Mouse (Mus musculus) heart, embryonic 12.5 days (tissue): ENCODE data around the gene Mapkbp1. TPM values are rescaled to one million over a fixed set of nuclear protein-coding genes. Genes with fewer than 3 reads are reported as not detected.
A peak's percentile ranks its signal among the peaks of the same experiment; 100 is the strongest.

Source experiments
- ATAC-seq: fragments of 200-750 bp; cut with Nextera tagmentation; 2 replicates; pipeline ENCODE4 v1.8.0; 2017; ENCODE audit warnings: moderate TSS enrichment, moderate library complexity; ENCODE audit not compliant: insufficient number of reproducible peaks, low FRiP score
- H3K27ac ChIP-seq: fragments of 300-500 bp; sonication (generic); 2 replicates; pipeline ENCODE4 v1.5.1; 2016; ENCODE audit warnings: mild to moderate bottlenecking, moderate library complexity; ENCODE audit not compliant: poor library complexity, severe bottlenecking
- H3K27me3 ChIP-seq: fragments of 300-500 bp; sonication (generic); replicated peaks from 2 replicates; pipeline ENCODE4 v1.6.1; 2016; ENCODE audit warnings: mild to moderate bottlenecking, moderate library complexity
- H3K36me3 ChIP-seq: fragments of 300-500 bp; sonication (generic); 2 replicates; pipeline ENCODE4 v1.6.1; 2016; ENCODE audit warnings: mild to moderate bottlenecking, moderate library complexity
- H3K4me1 ChIP-seq: fragments of 300-500 bp; sonication (generic); replicated peaks from 2 replicates; pipeline ENCODE4 v1.6.1; 2016; ENCODE audit warnings: mild to moderate bottlenecking
- H3K4me2 ChIP-seq: fragments of 300-500 bp; sonication (generic); 2 replicates; pipeline ENCODE4 v1.6.1; 2016; ENCODE audit warnings: mild to moderate bottlenecking, moderate library complexity
- H3K4me3 ChIP-seq: fragments of 300-500 bp; sonication (generic); 2 replicates; pipeline ENCODE4 v1.5.1; 2016; ENCODE audit warnings: mild to moderate bottlenecking
- H3K9ac ChIP-seq: fragments of 300-500 bp; sonication (generic); 2 replicates; pipeline ENCODE4 v1.6.1; 2016; ENCODE audit warnings: mild to moderate bottlenecking, moderate library complexity
- H3K9me3 ChIP-seq: fragments of 300-500 bp; sonication (generic); replicated peaks from 2 replicates; pipeline ENCODE4 v1.6.1; 2016; ENCODE audit warnings: mild to moderate bottlenecking, moderate library complexity
- WGBS: fragments of 180-500 bp; shearing (Covaris S2); methylation state at CpG from one replicate; pipeline ENCODE4 v1.1.7; 2016; 5-methylcytosine and 5-hydroxymethylcytosine counted together
- polyA plus RNA-seq: library from polyadenylated mRNA; unstranded; fragments of >200 nt; fragmentation: Nextera tagmentation; extraction: Ambion mirVana; gene quantifications from 2 replicates; pipeline ENCODE4 v1.2.1, GENCODE M21; 2016

The Mapkbp1 gene
- 3.3 and 3.8 TPM in 2 replicates for polyA plus RNA-seq

- H3K36me3 ChIP-seq: peaks cover 7% of the 10 kb centered on the region; the same call in 1 of the 2 replicates
- peaks cover 22% of the 10 kb centered on the region for H3K4me1 ChIP-seq
- peak within 1 kb of the TSS; percentile 93 for H3K4me3 ChIP-seq
- H3K27me3 ChIP-seq: no peaks in the 10 kb centered on the region
- peak within 1 kb of the TSS; percentile 91 for H3K9ac ChIP-seq
- WGBS: under 1% methylated on average over 19 of the region's 19 CpGs
- H3K27ac ChIP-seq: 0 out of 2 replicates have a peak within 1 kb of the TSS, but pooled peaks have one; percentile 49
- H3K9me3 ChIP-seq: no peaks in the 10 kb centered on the region
- ATAC-seq: peak; percentile 73
- peak within 1 kb of the TSS; percentile 87 for H3K4me2 ChIP-seq
These were observed at the start of gene Mapkbp1 for GRCm38 (mm10) chr2:119972537-119972879. TSS of gene Mapkbp1 (plus strand) at chr2:119972699.

DNA sequence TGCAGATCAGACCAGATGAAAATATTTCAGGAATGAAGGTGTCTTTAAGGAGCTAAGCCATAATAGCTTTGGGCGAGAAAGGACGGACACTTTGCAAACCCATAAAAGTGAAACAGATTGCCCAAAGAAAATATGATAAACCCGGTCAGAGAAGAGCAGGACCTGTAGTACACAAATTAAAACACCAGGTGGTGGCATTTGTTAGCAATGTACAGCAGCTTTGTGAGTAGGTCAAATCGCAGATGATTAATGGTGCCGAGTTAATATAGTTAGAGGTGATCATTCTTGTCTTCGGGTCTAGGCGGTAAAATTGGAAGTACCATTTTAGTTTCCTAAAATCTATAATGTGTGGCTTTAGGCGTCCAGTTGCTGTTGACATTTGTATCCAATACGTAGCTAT is 1.9 kb upstream of the Mapkbp1 start:
- Histone ChIP-seq H3K9me3 (no peaks in the 10 kb centered on the region), H3K4me1 (peaks cover 18% of the 10 kb centered on the region), H3K9ac (no peak overlapping the region), H3K27me3 (no peaks in the 10 kb centered on the region), H3K27ac (no peak overlapping the region), H3K36me3 (peaks cover 13% of the 10 kb centered on the region), H3K4me2 (no peak overlapping the region), H3K4me3 (no peak overlapping the region)
- no peak for ATAC-seq
- 46% methylated on average over 9 of the region's 9 CpGs for WGBS

DNA sequence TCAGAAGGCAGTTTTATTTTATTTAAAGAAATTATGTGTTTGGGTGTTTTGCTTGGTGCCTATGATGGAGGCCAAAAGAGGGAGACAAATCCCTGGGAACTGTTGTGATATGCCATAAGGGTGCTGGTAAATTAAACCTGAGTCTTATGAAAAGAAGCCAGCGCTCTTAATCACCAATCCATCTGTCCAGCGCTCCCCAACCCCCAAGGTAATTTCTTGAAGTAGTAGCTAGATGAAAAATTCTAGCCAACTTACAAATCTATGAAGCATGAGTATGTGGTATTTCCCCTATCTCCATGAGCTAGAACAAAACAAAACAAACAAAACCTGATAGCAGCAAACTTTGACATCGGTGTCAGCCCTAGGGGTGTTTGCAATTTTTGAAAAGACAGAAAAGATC is 1.2 kb upstream of the Mapkbp1 start:
- 75% methylated on average over 3 of the region's 3 CpGs for WGBS
- no peak for ATAC-seq
- no peak overlapping the region for H3K27ac ChIP-seq

DNA sequence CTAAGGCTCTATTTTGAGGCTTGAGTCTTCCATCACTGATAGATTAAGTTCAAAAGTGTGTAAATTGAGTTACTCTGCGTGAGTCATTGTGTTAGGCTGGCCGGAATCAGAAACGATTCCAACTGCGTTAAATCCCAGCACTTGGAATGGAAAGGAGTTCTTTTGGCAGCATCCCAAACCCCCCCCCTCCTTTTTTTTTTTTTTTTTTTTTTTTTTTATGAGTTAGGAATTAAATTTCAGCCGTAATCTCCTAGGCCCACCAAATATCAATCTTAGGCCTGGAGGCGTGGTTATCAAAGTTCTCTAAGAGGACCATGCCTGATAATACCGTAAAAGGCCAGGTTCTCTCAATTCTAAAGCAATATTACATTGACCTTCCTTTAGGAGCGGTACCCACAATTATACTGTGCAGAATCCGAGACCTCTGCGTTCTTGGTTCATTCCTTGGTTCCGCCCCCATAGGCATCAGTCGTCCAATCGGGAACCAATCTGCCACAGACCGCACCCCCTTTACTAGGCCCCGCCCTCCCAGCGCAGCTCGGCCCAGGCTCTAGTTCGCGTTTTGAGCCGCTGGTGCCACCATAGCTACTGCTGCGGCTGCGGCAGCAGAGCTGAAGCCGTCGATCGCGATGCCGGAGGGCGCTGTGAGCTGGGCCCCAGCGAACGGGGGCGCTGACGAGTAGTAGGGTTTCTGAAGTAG is 512 bp upstream of the Mapkbp1 start:
- peak overlapping the region; percentile 87 for H3K4me2 ChIP-seq
- H3K9ac ChIP-seq: peak overlapping the region; percentile 91
- WGBS: 3% methylated on average over 32 of the region's 32 CpGs
- peaks cover 22% of the 10 kb centered on the region for H3K4me1 ChIP-seq
- no peaks in the 10 kb centered on the region for H3K9me3 ChIP-seq
- peak; percentile 99 for ATAC-seq
- H3K36me3 ChIP-seq: peaks cover 7% of the 10 kb centered on the region; the same call in 1 of the 2 replicates
- H3K4me3 ChIP-seq: peak overlapping the region; percentile 93
- 0 out of 2 replicates have a peak overlapping the region, but pooled peaks have one; percentile 49 for H3K27ac ChIP-seq
- H3K27me3 ChIP-seq: no peaks in the 10 kb centered on the region

More for the DNA sequence above, 1.2 kb upstream of the Mapkbp1 start:
- H3K4me2 ChIP-seq: no peak overlapping the region
- H3K4me1 ChIP-seq: peaks cover 18% of the 10 kb centered on the region
- H3K9ac ChIP-seq: no peak overlapping the region
- peaks cover 12% of the 10 kb centered on the region for H3K36me3 ChIP-seq
- no peaks in the 10 kb centered on the region for H3K9me3 ChIP-seq
- no peak overlapping the region for H3K4me3 ChIP-seq
- no peaks in the 10 kb centered on the region for H3K27me3 ChIP-seq

DNA sequence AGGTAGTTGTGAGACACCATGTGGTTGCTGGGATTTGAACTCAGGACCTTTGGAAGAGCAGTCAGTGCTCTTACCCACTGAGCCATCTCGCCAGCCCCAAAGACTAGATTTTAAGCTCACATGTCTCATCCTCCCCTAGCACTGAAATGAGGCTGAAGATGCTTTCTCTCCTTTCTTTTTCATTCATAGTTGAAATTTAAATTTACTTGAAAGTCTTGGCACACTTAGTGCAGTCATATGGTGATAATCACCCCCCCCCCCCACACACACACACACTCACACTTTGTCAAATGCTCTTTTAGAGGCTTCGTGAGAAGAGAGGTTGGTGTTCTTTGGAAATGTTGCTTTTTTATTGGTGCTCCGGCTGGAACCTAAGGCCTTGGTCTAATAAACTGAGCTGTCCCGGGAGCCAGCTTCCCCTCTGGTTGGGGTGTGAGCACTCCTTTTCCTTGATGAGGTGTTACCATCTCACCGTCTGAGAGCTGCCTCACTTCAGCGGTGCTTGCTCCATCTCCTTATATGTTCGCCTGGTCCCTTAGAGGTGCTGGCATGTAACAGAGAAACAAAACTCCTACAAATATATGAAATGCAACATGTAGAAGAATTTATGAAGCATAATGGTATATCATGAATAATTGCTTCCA is 8.0 kb downstream of the Mapkbp1 start:
- no peak overlapping the region for H3K4me3 ChIP-seq
- WGBS: 85% methylated on average over 7 of the region's 7 CpGs
- peaks cover 19% of the 10 kb centered on the region for H3K4me1 ChIP-seq
- H3K9me3 ChIP-seq: no peaks in the 10 kb centered on the region
- no peak for ATAC-seq
- H3K4me2 ChIP-seq: no peak overlapping the region
- no peaks in the 10 kb centered on the region for H3K27me3 ChIP-seq
- no peak overlapping the region for H3K27ac ChIP-seq
- peaks cover 14% of the 10 kb centered on the region; the same call in 1 of the 2 replicates for H3K36me3 ChIP-seq
- H3K9ac ChIP-seq: no peak overlapping the region

DNA sequence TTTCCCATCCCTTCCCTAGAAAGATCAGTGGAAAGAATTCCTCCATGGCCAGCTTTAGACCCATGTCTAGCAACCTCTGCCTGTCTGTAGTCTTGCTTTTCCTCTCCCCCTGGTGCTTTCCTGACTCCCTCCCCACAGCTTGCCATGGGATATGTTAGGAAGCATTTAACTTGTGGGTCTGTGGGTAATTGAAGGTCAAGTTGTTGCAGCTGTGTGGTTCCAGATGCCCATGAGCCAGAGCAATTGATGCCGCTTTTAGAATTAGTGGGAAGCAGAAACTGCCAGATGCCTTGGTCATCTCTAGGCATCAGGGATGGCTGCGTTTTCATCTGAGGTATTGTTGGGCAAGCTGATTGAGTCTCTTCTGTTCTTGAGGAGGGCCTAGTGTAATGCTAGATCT is 9.1 kb downstream of the Mapkbp1 start:
- no peak overlapping the region for H3K27ac ChIP-seq
- no peak for ATAC-seq
- no peaks in the 10 kb centered on the region for H3K27me3 ChIP-seq
- no peak overlapping the region for H3K4me3 ChIP-seq
- peaks cover 26% of the 10 kb centered on the region for H3K4me1 ChIP-seq
- WGBS: 66% methylated on average over 2 of the region's 2 CpGs
- no peaks in the 10 kb centered on the region for H3K9me3 ChIP-seq
- no peak overlapping the region for H3K4me2 ChIP-seq
- no peak overlapping the region for H3K9ac ChIP-seq
- peaks cover 10% of the 10 kb centered on the region; the same call in 1 of the 2 replicates for H3K36me3 ChIP-seq

DNA sequence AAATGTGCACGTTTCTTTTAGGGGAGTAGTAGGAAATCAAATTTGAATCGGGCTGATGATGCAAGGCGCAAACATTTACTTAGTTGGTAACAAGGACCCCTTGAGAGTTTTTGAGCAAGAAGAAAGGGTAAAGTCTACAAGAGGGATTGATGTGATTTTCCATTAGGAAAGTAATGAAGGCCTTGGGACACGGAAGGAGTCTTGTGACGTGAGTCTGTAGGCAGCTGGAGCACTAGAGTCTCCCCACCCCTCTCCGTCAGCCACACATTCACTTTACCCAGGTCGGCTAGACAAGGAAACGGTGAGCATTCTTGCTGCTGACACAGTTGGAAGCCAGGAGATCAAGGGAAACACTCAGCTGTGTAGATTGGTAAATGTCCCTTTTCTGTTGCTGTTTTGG is 13.4 kb downstream of the Mapkbp1 start:
- 61% methylated on average over 8 of the region's 8 CpGs for WGBS
- no peak for ATAC-seq

DNA sequence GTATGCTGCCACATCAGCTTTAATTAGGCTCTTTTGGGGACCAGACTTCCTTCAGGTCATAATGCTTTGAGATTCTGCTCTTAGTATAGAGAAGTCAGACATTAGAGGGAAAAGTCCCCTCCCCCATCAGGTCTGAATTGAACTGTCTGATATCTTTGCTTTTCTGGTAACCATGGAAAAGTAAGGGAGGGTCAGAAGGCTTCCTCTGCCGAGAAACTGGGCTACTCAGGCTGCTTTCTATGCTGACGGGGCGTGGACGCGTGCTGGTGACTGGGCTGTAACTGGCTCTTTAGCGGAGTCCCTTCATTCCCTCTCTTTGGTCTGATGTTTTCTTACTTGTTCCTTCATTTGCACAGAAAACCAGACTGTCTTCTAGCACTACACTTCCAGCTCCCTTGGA is 13.9 kb downstream of the Mapkbp1 start:
- H3K27me3 ChIP-seq: no peaks in the 10 kb centered on the region
- H3K9me3 ChIP-seq: no peaks in the 10 kb centered on the region
- H3K9ac ChIP-seq: no peak overlapping the region
- ATAC-seq: no peak
- WGBS: 59% methylated on average over 6 of the region's 6 CpGs
- peaks cover 9% of the 10 kb centered on the region; the same call in 1 of the 2 replicates for H3K4me1 ChIP-seq
- no peak overlapping the region for H3K4me2 ChIP-seq
- peaks cover 10% of the 10 kb centered on the region; the same call in 1 of the 2 replicates for H3K36me3 ChIP-seq
- H3K4me3 ChIP-seq: no peak overlapping the region
- H3K27ac ChIP-seq: no peak overlapping the region

More for the DNA sequence above, 13.4 kb downstream of the Mapkbp1 start:
- Histone ChIP-seq H3K36me3 (peaks cover 10% of the 10 kb centered on the region; the same call in 1 of the 2 replicates), H3K27me3 (no peaks in the 10 kb centered on the region), H3K4me3 (no peak overlapping the region), H3K9ac (no peak overlapping the region), H3K4me1 (peaks cover 9% of the 10 kb centered on the region; the same call in 1 of the 2 replicates), H3K4me2 (no peak overlapping the region), H3K9me3 (no peaks in the 10 kb centered on the region), H3K27ac (no peak overlapping the region)

GRCm38 (mm10) chr2:119987441-119987840 is 14.9 kb downstream of the Mapkbp1 start:
- Histone ChIP-seq H3K9me3 (no peaks in the 10 kb centered on the region), H3K4me2 (no peak overlapping the region), H3K4me1 (peaks cover 11% of the 10 kb centered on the region), H3K4me3 (no peak overlapping the region), H3K27ac (no peak overlapping the region), H3K36me3 (0 out of 2 replicates have a peak, but pooled peaks cover 1% of the 10 kb centered on the region), H3K27me3 (no peaks in the 10 kb centered on the region), H3K9ac (no peak overlapping the region)
- WGBS: 93% methylated on average over 2 of the region's 2 CpGs
- no peak for ATAC-seq

DNA sequence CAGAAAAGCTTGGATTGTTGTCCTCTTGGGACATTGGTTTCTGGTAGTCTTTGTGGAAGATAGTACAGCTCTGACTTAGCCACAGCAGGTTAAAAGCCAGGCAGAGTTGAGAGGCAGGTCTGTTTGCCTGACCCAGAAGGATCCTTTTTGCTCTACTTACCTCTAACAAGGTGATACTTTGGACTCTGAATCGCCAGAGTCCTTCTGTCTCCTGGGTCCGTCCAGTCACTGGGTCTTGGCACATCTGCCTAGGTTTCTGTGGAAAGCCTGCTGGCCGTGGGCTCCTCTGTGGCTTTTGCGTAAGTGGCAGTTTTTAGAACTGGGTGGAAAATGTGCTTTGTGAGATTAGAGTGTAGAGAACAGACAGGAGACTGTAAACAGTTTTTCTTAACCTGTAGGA is 16.5 kb downstream of the Mapkbp1 start:
- Histone ChIP-seq H3K9ac (no peak overlapping the region), H3K4me2 (no peak overlapping the region), H3K27ac (no peak overlapping the region), H3K27me3 (no peaks in the 10 kb centered on the region), H3K4me1 (peaks cover 12% of the 10 kb centered on the region), H3K36me3 (no peaks in the 10 kb centered on the region), H3K9me3 (no peaks in the 10 kb centered on the region), H3K4me3 (no peak overlapping the region)
- WGBS: 73% methylated on average over 4 of the region's 4 CpGs
- ATAC-seq: no peak

GRCm38 (mm10) chr2:119990881-119991280 is 18.4 kb downstream of the Mapkbp1 start:
- ATAC-seq: no peak
- no peak overlapping the region for H3K27ac ChIP-seq
- H3K36me3 ChIP-seq: no peaks in the 10 kb centered on the region
- H3K4me3 ChIP-seq: no peak overlapping the region
- WGBS: 75% methylated on average over 6 of the region's 6 CpGs
- H3K4me2 ChIP-seq: no peak overlapping the region
- no peaks in the 10 kb centered on the region for H3K9me3 ChIP-seq
- no peak overlapping the region for H3K9ac ChIP-seq
- H3K4me1 ChIP-seq: peaks cover 21% of the 10 kb centered on the region
- H3K27me3 ChIP-seq: no peaks in the 10 kb centered on the region
